Mouse (Mus musculus): Measurements from ENCODE around the gene Nek6. TPM values are rescaled to one million over a fixed set of nuclear protein-coding genes. Genes with fewer than 3 reads are reported as not detected.

Gene Nek6
- polyA plus RNA-seq, 1 experiment: 30.0 TPM

GRCm38 (mm10) chr2:38555659-38556058 is 44.2 kb downstream of the Nek6 start:
- Histone ChIP-seq H3K4me1 (ENCODE audit: control insufficient read depth, insufficient read depth, low read length) (no peaks in the 10 kb centered on the region), H3K4me3 (ENCODE audit: insufficient read depth, low read length) (no peak overlapping the region), H3K27ac (ENCODE audit: insufficient read depth, low read length) (no peak overlapping the region)
- TF ChIP-seq CTCF (IDR thresholded peaks at IDR 0.05; ENCODE audit: extremely low read depth, insufficient read depth, low read length) (no peak), POLR2A (IDR thresholded peaks at IDR 0.05; ENCODE audit: extremely low read depth, insufficient read depth, low read length) (no peak)

- Histone ChIP-seq H3K27ac (ENCODE audit: insufficient read depth, low read length) (no peak overlapping the region), H3K4me3 (ENCODE audit: insufficient read depth, low read length) (no peak overlapping the region), H3K4me1 (ENCODE audit: control insufficient read depth, insufficient read depth, low read length) (no peaks in the 10 kb centered on the region)
- TF ChIP-seq CTCF (IDR thresholded peaks at IDR 0.05; ENCODE audit: extremely low read depth, insufficient read depth, low read length): no peak
- no peak for TF ChIP-seq POLR2A (IDR thresholded peaks at IDR 0.05; ENCODE audit: extremely low read depth, insufficient read depth, low read length)
These were observed 45.3 kb downstream of the Nek6 start for GRCm38 (mm10) chr2:38556721-38557120.

GRCm38 (mm10) chr2:38560296-38561227 is 49.1 kb downstream of the Nek6 start:
- Histone ChIP-seq H3K4me3 (ENCODE audit: insufficient read depth, low read length) (no peak overlapping the region), H3K27ac (ENCODE audit: insufficient read depth, low read length) (no peak overlapping the region), H3K4me1 (ENCODE audit: control insufficient read depth, insufficient read depth, low read length) (no peaks in the 10 kb centered on the region)
- TF ChIP-seq CTCF (IDR thresholded peaks at IDR 0.05; ENCODE audit: extremely low read depth, insufficient read depth, low read length) (no peak), POLR2A (IDR thresholded peaks at IDR 0.05; ENCODE audit: extremely low read depth, insufficient read depth, low read length) (no peak)

GRCm38 (mm10) chr2:38562596-38562995 is 51.2 kb downstream of the Nek6 start:
- H3K4me3 ChIP-seq (ENCODE audit: insufficient read depth, low read length): no peak overlapping the region
- no peaks in the 10 kb centered on the region for H3K4me1 ChIP-seq (ENCODE audit: control insufficient read depth, insufficient read depth, low read length)
- TF ChIP-seq POLR2A (IDR thresholded peaks at IDR 0.05; ENCODE audit: extremely low read depth, insufficient read depth, low read length) (no peak), CTCF (IDR thresholded peaks at IDR 0.05; ENCODE audit: extremely low read depth, insufficient read depth, low read length) (no peak)
- H3K27ac ChIP-seq (ENCODE audit: insufficient read depth, low read length): no peak overlapping the region

GRCm38 (mm10) chr2:38571971-38572601 is 60.6 kb downstream of the Nek6 start:
- Histone ChIP-seq H3K27ac (ENCODE audit: insufficient read depth, low read length) (no peak overlapping the region), H3K4me1 (ENCODE audit: control insufficient read depth, insufficient read depth, low read length) (no peaks in the 10 kb centered on the region), H3K4me3 (ENCODE audit: insufficient read depth, low read length) (no peak overlapping the region)
- TF ChIP-seq POLR2A (IDR thresholded peaks at IDR 0.05; ENCODE audit: extremely low read depth, insufficient read depth, low read length) (no peak), CTCF (IDR thresholded peaks at IDR 0.05; ENCODE audit: extremely low read depth, insufficient read depth, low read length) (no peak)

- no peak for TF ChIP-seq POLR2A (IDR thresholded peaks at IDR 0.05; ENCODE audit: extremely low read depth, insufficient read depth, low read length)
- no peak for TF ChIP-seq CTCF (IDR thresholded peaks at IDR 0.05; ENCODE audit: extremely low read depth, insufficient read depth, low read length)
- Histone ChIP-seq H3K27ac (ENCODE audit: insufficient read depth, low read length) (no peak overlapping the region), H3K4me1 (ENCODE audit: control insufficient read depth, insufficient read depth, low read length) (no peaks in the 10 kb centered on the region), H3K4me3 (ENCODE audit: insufficient read depth, low read length) (no peak overlapping the region)
These were observed 63.3 kb downstream of the Nek6 start for GRCm38 (mm10) chr2:38574697-38575096.

GRCm38 (mm10) chr2:38578602-38579521 is 67.4 kb downstream of the Nek6 start:
- TF ChIP-seq CTCF (IDR thresholded peaks at IDR 0.05; ENCODE audit: extremely low read depth, insufficient read depth, low read length): no peak
- no peak for TF ChIP-seq POLR2A (IDR thresholded peaks at IDR 0.05; ENCODE audit: extremely low read depth, insufficient read depth, low read length)
- Histone ChIP-seq H3K4me3 (ENCODE audit: insufficient read depth, low read length) (no peak overlapping the region), H3K27ac (ENCODE audit: insufficient read depth, low read length) (no peak overlapping the region), H3K4me1 (ENCODE audit: control insufficient read depth, insufficient read depth, low read length) (no peaks in the 10 kb centered on the region)

- Histone ChIP-seq H3K27ac (ENCODE audit: insufficient read depth, low read length) (no peak overlapping the region), H3K4me3 (ENCODE audit: insufficient read depth, low read length) (no peak overlapping the region), H3K4me1 (ENCODE audit: control insufficient read depth, insufficient read depth, low read length) (no peaks in the 10 kb centered on the region)
- TF ChIP-seq POLR2A (IDR thresholded peaks at IDR 0.05; ENCODE audit: extremely low read depth, insufficient read depth, low read length) (no peak), CTCF (IDR thresholded peaks at IDR 0.05; ENCODE audit: extremely low read depth, insufficient read depth, low read length) (no peak)
These were observed 68.1 kb downstream of the Nek6 start for GRCm38 (mm10) chr2:38579528-38579927.

GRCm38 (mm10) chr2:38583982-38584381 is 72.5 kb downstream of the Nek6 start:
- Histone ChIP-seq H3K27ac (ENCODE audit: insufficient read depth, low read length) (no peak overlapping the region), H3K4me1 (ENCODE audit: control insufficient read depth, insufficient read depth, low read length) (no peaks in the 10 kb centered on the region), H3K4me3 (ENCODE audit: insufficient read depth, low read length) (no peak overlapping the region)
- no peak for TF ChIP-seq POLR2A (IDR thresholded peaks at IDR 0.05; ENCODE audit: extremely low read depth, insufficient read depth, low read length)
- TF ChIP-seq CTCF (IDR thresholded peaks at IDR 0.05; ENCODE audit: extremely low read depth, insufficient read depth, low read length): no peak

Measured in cortical plate, adult 2 months (tissue).